Mouse (Mus musculus) lung, embryonic 15.5 days (tissue): Measurements from ENCODE around the gene Ints1. TPM values are rescaled to one million over a fixed set of nuclear protein-coding genes. Genes with fewer than 3 reads are reported as not detected.

Experiments used
- ATAC-seq: fragments of 200-750 bp; cut with Nextera tagmentation; 2 replicates; pipeline ENCODE4 v1.8.0; 2017; ENCODE audit warnings: moderate number of reproducible peaks, borderline replicate concordance; ENCODE audit not compliant: low FRiP score, low TSS enrichment; ENCODE audit errors: extremely low read depth
- H3K27ac ChIP-seq: fragments of 300-500 bp; sonication (generic); 2 replicates; pipeline ENCODE4 v1.5.1; 2015; ENCODE audit warnings: moderate library complexity, mild to moderate bottlenecking, inconsistent platforms
- H3K27me3 ChIP-seq: fragments of 300-500 bp; sonication (generic); 2 replicates; pipeline ENCODE4 v1.6.1; 2015; ENCODE audit warnings: inconsistent platforms
- H3K36me3 ChIP-seq: fragments of 300-500 bp; sonication (generic); 2 replicates; pipeline ENCODE4 v1.6.1; 2015; ENCODE audit warnings: inconsistent platforms
- H3K4me1 ChIP-seq: fragments of 300-500 bp; sonication (generic); 2 replicates; pipeline ENCODE4 v1.6.1; 2015; ENCODE audit warnings: inconsistent platforms
- H3K4me2 ChIP-seq: fragments of 300-500 bp; sonication (generic); 2 replicates; pipeline ENCODE4 v1.6.1; 2015; ENCODE audit warnings: inconsistent platforms, mild to moderate bottlenecking, moderate library complexity
- H3K4me3 ChIP-seq: fragments of 300-500 bp; sonication (generic); 2 replicates; pipeline ENCODE4 v1.5.1; 2015; ENCODE audit warnings: mild to moderate bottlenecking, inconsistent platforms
- H3K9ac ChIP-seq: fragments of 300-500 bp; sonication (generic); 2 replicates; pipeline ENCODE4 v1.6.1; 2015; ENCODE audit warnings: inconsistent platforms
- H3K9me3 ChIP-seq: fragments of 300-500 bp; sonication (generic); 2 replicates; pipeline ENCODE4 v1.6.1; 2016; ENCODE audit warnings: inconsistent platforms
- WGBS: fragments of 180-500 bp; shearing (Covaris S2); methylation state at CpG from one replicate; pipeline ENCODE4 v1.1.7; 2015; 5-methylcytosine and 5-hydroxymethylcytosine counted together
- polyA plus RNA-seq: library from polyadenylated mRNA; unstranded; fragments of >200 nt; fragmentation: Nextera tagmentation; extraction: Ambion mirVana; gene quantifications from 2 replicates; pipeline ENCODE4 v1.2.1, GENCODE M21; 2015

Ints1 gene
- polyA plus RNA-seq, 1 experiment from 2014 or later = 22.8 TPM

- Histone ChIP-seq H3K9me3 (no peaks in the 10 kb centered on the region), H3K9ac (peak within 1 kb of the TSS; percentile 73), H3K4me3 (peak within 1 kb of the TSS; percentile 92), H3K36me3 (no peaks in the 10 kb centered on the region), H3K27me3 (no peaks in the 10 kb centered on the region), H3K4me2 (peak within 1 kb of the TSS; percentile 96), H3K27ac (peak within 1 kb of the TSS; percentile 75), H3K4me1 (peaks cover 52% of the 10 kb centered on the region)
- ATAC-seq = peak; percentile 88
- WGBS = under 1% methylated on average over 92 of the region's 92 CpGs
Observed at GRCm38 (mm10) chr5:139791227-139792158, 16.0 kb upstream of the Ints1 start, which contains the start of gene Mafk. Gene Mafk (plus strand): TSS chr5:139791513.

GRCm38 (mm10) chr5:139789466-139789865 lies 14.0 kb upstream of the Ints1 start:
- H3K27me3 ChIP-seq = no peaks in the 10 kb centered on the region
- H3K36me3 ChIP-seq = no peaks in the 10 kb centered on the region
- H3K4me3 ChIP-seq = no peak overlapping the region
- WGBS = 52% methylated on average over 4 of the region's 4 CpGs
- no peaks in the 10 kb centered on the region for H3K9me3 ChIP-seq
- ATAC-seq = no peak
- H3K4me1 ChIP-seq = peaks cover 32% of the 10 kb centered on the region
- H3K9ac ChIP-seq = no peak overlapping the region
- no peak overlapping the region for H3K27ac ChIP-seq
- no peak overlapping the region for H3K4me2 ChIP-seq

DNA sequence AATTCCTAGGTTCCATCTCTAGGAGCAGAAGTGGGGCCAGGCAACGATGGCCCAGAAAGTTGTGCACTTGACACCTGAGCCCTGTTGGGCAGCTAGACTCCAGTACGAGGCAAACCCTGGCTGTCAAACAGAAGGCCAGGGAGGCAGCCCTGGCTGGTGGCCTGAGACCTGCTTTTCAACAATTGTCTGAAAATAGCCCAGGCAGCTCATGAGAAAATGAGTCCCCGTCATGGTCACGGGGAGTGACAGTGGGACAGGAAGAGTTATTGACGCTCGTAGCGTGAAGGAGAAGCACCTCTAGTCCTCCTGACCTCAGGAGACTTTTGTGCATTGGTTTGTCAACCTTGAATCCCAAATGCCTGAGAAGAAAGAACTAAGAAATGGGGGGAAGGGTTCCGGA lies 5.9 kb upstream of the Ints1 start:
- no peak overlapping the region for H3K9ac ChIP-seq
- no peak for ATAC-seq

GRCm38 (mm10) chr5:139776966-139777365 lies 1.5 kb upstream of the Ints1 start:
- Histone ChIP-seq H3K9me3 (no peaks in the 10 kb centered on the region), H3K9ac (no peak overlapping the region), H3K4me1 (peaks cover 9% of the 10 kb centered on the region), H3K27me3 (no peaks in the 10 kb centered on the region), H3K4me2 (no peak overlapping the region), H3K27ac (no peak overlapping the region), H3K36me3 (peaks cover 11% of the 10 kb centered on the region), H3K4me3 (no peak overlapping the region)
- WGBS = 72% methylated on average over 5 of the region's 5 CpGs
- no peak for ATAC-seq

More for the DNA sequence above, 5.9 kb upstream of the Ints1 start:
- WGBS = 71% methylated on average over 8 of the region's 8 CpGs
- Histone ChIP-seq H3K27me3 (no peaks in the 10 kb centered on the region), H3K4me2 (no peak overlapping the region), H3K27ac (no peak overlapping the region), H3K9me3 (no peaks in the 10 kb centered on the region), H3K36me3 (no peaks in the 10 kb centered on the region), H3K4me3 (no peak overlapping the region), H3K4me1 (no peaks in the 10 kb centered on the region)

DNA sequence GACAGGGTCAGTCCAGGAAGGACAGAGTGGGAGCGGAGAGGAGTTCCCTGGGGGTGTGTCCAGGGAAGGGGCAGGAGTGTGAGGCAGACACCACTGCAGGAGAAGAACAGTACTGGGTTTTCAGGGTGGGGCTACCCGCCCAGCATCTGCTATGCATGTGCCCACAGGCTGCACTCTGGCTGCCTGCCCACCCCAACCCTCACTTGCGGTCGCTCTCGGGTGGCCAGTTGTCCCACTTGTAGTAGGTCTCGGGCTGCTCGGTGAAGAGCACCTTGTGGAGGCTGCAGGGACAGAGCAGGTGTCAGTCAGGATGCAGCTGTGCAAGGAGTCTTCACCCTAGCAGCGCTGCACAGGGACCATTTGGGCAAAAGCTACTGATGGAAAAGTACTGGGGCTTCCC lies 7.3 kb downstream of the Ints1 start:
- no peak overlapping the region for H3K9ac ChIP-seq
- no peaks in the 10 kb centered on the region for H3K9me3 ChIP-seq
- WGBS = 86% methylated on average over 8 of the region's 8 CpGs
- H3K4me1 ChIP-seq = no peaks in the 10 kb centered on the region
- H3K4me3 ChIP-seq = no peak overlapping the region
- no peaks in the 10 kb centered on the region for H3K27me3 ChIP-seq
- no peak for ATAC-seq
- no peak overlapping the region for H3K27ac ChIP-seq
- H3K4me2 ChIP-seq = no peak overlapping the region
- peaks cover 89% of the 10 kb centered on the region for H3K36me3 ChIP-seq

GRCm38 (mm10) chr5:139764296-139764695 lies 11.2 kb downstream of the Ints1 start:
- 70% methylated on average over 11 of the region's 11 CpGs for WGBS
- no peaks in the 10 kb centered on the region for H3K27me3 ChIP-seq
- H3K36me3 ChIP-seq = peaks cover 90% of the 10 kb centered on the region
- H3K4me3 ChIP-seq = no peak overlapping the region
- H3K4me2 ChIP-seq = no peak overlapping the region
- no peak for ATAC-seq
- H3K9me3 ChIP-seq = no peaks in the 10 kb centered on the region
- H3K4me1 ChIP-seq = no peaks in the 10 kb centered on the region
- no peak overlapping the region for H3K27ac ChIP-seq
- H3K9ac ChIP-seq = no peak overlapping the region

- WGBS = 85% methylated on average over 16 of the region's 16 CpGs
- Histone ChIP-seq H3K4me1 (no peaks in the 10 kb centered on the region), H3K4me3 (no peak overlapping the region), H3K27ac (no peak overlapping the region), H3K9me3 (no peaks in the 10 kb centered on the region), H3K4me2 (no peak overlapping the region), H3K9ac (no peak overlapping the region), H3K36me3 (peaks cover 83% of the 10 kb centered on the region), H3K27me3 (no peaks in the 10 kb centered on the region)
- ATAC-seq = no peak
Observed at GRCm38 (mm10) chr5:139758096-139758495, 17.4 kb downstream of the Ints1 start.

- no peak overlapping the region for H3K4me3 ChIP-seq
- 88% methylated on average over 2 of the region's 2 CpGs for WGBS
- no peak overlapping the region for H3K4me2 ChIP-seq
Observed at GRCm38 (mm10) chr5:139756586-139756985, 18.9 kb downstream of the Ints1 start.

DNA sequence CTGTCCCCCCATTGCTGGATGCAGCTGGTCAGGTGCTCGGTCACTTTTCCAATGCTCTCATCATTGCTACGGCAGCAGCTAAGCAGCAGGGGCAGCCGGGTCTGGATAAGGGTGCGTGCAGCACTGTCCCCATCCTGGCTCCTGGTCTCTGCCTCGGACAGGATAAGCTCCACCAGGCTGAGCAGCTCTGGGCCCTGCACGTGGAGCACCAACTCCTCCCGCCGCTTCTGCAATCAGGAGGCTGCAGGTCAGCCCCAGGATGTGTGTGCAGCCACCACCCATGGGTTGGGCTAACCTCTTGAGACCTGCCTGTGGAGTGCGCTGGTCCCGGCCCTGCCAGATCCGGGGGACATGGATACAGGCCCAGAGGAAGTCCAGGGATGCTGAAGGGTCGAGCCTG lies 19.3 kb downstream of the Ints1 start:
- no peak overlapping the region for H3K27ac ChIP-seq
- H3K9ac ChIP-seq = no peak overlapping the region
- H3K4me2 ChIP-seq = no peak overlapping the region
- WGBS = 92% methylated on average over 12 of the region's 12 CpGs
- ATAC-seq = no peak
- H3K9me3 ChIP-seq = no peaks in the 10 kb centered on the region
- peaks cover 69% of the 10 kb centered on the region for H3K36me3 ChIP-seq
- H3K4me1 ChIP-seq = no peaks in the 10 kb centered on the region
- no peak overlapping the region for H3K4me3 ChIP-seq
- H3K27me3 ChIP-seq = no peaks in the 10 kb centered on the region

More at GRCm38 (mm10) chr5:139756586-139756985, 18.9 kb downstream of the Ints1 start:
- no peak for ATAC-seq
- Histone ChIP-seq H3K36me3 (peaks cover 71% of the 10 kb centered on the region), H3K9me3 (no peaks in the 10 kb centered on the region), H3K9ac (no peak overlapping the region), H3K27me3 (no peaks in the 10 kb centered on the region), H3K27ac (no peak overlapping the region), H3K4me1 (no peaks in the 10 kb centered on the region)

DNA sequence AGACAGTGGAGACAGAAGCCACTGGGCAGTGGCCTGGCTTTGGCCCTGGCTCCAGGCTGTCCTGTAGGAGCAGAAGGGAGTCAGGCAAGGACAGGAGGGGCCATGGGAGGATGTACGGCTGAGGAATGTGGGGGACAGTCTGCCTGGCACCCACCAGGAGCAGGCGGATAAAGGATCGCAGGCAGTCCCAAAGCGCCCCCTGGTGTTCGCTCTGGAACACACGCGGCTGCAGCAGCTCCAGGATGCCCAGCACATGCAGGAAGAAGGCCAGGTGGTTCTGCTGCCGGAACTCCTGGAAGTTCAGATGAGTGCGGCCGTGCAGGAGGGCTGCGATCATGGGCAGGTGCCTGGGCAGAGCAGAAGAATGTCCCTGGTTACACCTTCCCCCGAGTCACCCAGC lies 20.7 kb downstream of the Ints1 start:
- no peak overlapping the region for H3K4me3 ChIP-seq
- H3K4me2 ChIP-seq = no peak overlapping the region
- 22% methylated on average over 12 of the region's 12 CpGs for WGBS
- no peak overlapping the region for H3K9ac ChIP-seq
- H3K9me3 ChIP-seq = no peaks in the 10 kb centered on the region
- no peaks in the 10 kb centered on the region for H3K4me1 ChIP-seq
- H3K36me3 ChIP-seq = peaks cover 55% of the 10 kb centered on the region
- no peak for ATAC-seq
- no peaks in the 10 kb centered on the region for H3K27me3 ChIP-seq
- no peak overlapping the region for H3K27ac ChIP-seq

DNA sequence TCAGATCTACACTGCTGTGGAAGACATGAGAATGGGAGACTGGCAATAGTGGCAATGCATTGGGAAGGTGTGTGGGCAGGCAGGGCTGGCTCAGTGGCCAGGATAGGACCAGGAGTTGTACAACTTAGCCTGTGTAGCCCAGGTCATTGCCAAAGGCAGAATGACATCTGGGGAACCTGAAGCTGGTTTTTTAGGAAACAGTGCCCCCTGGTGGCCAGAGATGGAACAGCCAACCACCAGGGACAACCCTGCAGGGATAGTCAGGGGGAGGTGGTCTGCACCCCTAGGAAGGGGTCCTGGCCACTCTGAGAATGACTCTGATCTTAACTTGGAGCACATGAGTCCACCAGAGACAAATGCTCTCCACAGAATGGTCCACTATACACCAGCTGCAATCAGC lies 24.9 kb downstream of the Ints1 start:
- H3K9me3 ChIP-seq = no peaks in the 10 kb centered on the region
- H3K36me3 ChIP-seq = peaks cover 18% of the 10 kb centered on the region
- H3K4me3 ChIP-seq = no peak overlapping the region
- no peak overlapping the region for H3K27ac ChIP-seq
- no peaks in the 10 kb centered on the region for H3K4me1 ChIP-seq
- H3K27me3 ChIP-seq = no peaks in the 10 kb centered on the region
- ATAC-seq = no peak
- H3K9ac ChIP-seq = no peak overlapping the region
- H3K4me2 ChIP-seq = no peak overlapping the region

GRCm38 (mm10) chr5:139749413-139750125 lies 25.9 kb downstream of the Ints1 start:
- Histone ChIP-seq H3K4me1 (no peaks in the 10 kb centered on the region), H3K9ac (no peak overlapping the region), H3K4me3 (no peak overlapping the region), H3K4me2 (no peak overlapping the region), H3K36me3 (peaks cover 11% of the 10 kb centered on the region), H3K27me3 (no peaks in the 10 kb centered on the region), H3K9me3 (no peaks in the 10 kb centered on the region), H3K27ac (no peak overlapping the region)
- 79% methylated on average over 16 of the region's 16 CpGs for WGBS
- no peak for ATAC-seq
